1 mouse cellular context compared by ENCODE assay signal in the genomic region with DNA sequence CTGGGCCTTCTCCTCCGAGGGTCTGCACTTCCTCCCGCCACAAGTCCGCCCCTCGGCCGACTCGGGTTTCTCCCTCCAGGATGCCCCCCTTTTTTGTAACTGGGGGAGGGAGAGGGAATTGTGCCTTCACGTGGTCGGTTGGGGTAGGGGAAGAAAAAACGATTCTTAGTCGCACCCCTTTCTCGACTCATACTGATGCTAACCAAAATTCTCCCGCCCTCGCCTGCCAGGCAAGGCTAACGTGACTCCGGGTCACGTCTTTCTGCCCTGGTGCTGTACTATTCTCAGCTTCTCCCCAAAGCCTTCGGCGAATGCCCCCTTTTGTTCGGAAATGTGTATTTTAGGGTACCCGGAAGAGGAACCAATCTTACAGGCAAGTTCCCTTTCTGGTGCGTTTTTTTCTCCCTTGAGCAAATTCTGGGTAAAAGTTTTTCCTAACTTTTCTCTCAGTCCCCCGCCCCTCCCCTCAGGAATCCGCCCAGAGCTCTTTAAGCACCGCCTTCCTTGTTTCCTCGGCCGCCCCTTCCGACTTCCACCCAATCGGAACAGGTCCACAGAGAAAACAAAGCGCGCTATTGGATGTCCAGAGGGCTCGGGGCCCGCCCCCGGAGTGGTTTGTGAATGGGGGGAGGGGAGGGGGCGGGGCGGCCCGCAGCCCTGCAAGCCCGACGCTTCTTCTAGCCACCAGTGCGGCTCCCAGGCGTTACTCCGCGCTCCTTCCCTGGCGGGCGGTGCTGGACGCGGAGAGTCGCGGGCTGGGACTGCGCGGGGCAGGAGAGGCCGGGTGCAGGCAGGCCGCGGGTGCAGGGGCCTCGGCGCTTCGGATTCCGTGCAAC.
TF ChIP-seq lines count a peak whose summit lies in the region.

No protein-coding gene starts in this region.

TF ChIP-seq in MEL, 35 proteins besides CTCF, POLR2A, EP300 and RAD21 (continued from another document):
- TF ChIP-seq MYC (IDR thresholded peaks at IDR 0.05; ENCODE audit: low read depth, low read length) (peak; percentile 87), ZC3H11A (IDR thresholded peaks at IDR 0.05; ENCODE audit: low read depth, low read length) (no peak), NRF1 (IDR thresholded peaks at IDR 0.05; ENCODE audit: insufficient read depth, low read depth, low read length, poor library complexity, severe bottlenecking) (0 out of 2 replicates have a peak, but pooled peaks have one; percentile 6), MYB (IDR thresholded peaks at IDR 0.05; ENCODE audit: low read depth, low read length) (no peak), SMC3 (IDR thresholded peaks at IDR 0.05; ENCODE audit: low read depth, low read length) (no peak), MAX (IDR thresholded peaks at IDR 0.05; ENCODE audit: low read length) (peak; percentile 87), BHLHE40 (IDR thresholded peaks at IDR 0.05; ENCODE audit: borderline replicate concordance, low read depth, low read length) (no peak; the same call in 1 of the 2 replicates), TCF12 (IDR thresholded peaks at IDR 0.05; ENCODE audit: low read depth, low read length) (peak; percentile 79), RCOR1 (IDR thresholded peaks at IDR 0.05; ENCODE audit: low read depth, low read length) (no peak), ETS1 (IDR thresholded peaks at IDR 0.05; ENCODE audit: low read depth, low read length) (peak; percentile 61), HCFC1 (IDR thresholded peaks at IDR 0.05; ENCODE audit: low read depth, low read length) (peak; percentile 53; the same call in 1 of the 2 replicates), ZKSCAN1 (IDR thresholded peaks at IDR 0.05; ENCODE audit: low read depth, low read length) (no peak), KAT2A (conservative IDR thresholded peaks at IDR 0.05; ENCODE audit: low read depth, low read length) (no peak; the same call in 1 of the 2 replicates), POLR2AphosphoS2 (IDR thresholded peaks at IDR 0.05; ENCODE audit: low read length) (peak; percentile 83), JUND (IDR thresholded peaks at IDR 0.05; ENCODE audit: low read depth, low read length) (no peak), SIN3A (IDR thresholded peaks at IDR 0.05; ENCODE audit: low read length) (peak; percentile 73), ZMIZ1 (IDR thresholded peaks at IDR 0.05; ENCODE audit: low read depth, low read length) (peak; percentile 94)
